Mouse (Mus musculus) stomach, postnatal 0 days (tissue): ENCODE results near the gene Rsph1. TPM values are rescaled to one million over a fixed set of nuclear protein-coding genes. Genes with fewer than 3 reads are reported as not detected.

Experiments
- ATAC-seq: fragments of 200-750 bp; cut with Nextera tagmentation; 2 replicates; pipeline ENCODE4 v1.8.0; 2017; ENCODE audit not compliant: low FRiP score, low TSS enrichment
- DNase-seq: peaks from one replicate; pipeline ENCODE4 v3.0.0-alpha.2; 2016; ENCODE audit warnings: low spot score
- H3K27ac ChIP-seq: fragments of 300-500 bp; sonication (generic); replicated peaks from 2 replicates; pipeline ENCODE4 v1.5.1; 2014; ENCODE audit warnings: mild to moderate bottlenecking, control low read depth
- H3K27me3 ChIP-seq: fragments of 300-500 bp; sonication (generic); 2 replicates; pipeline ENCODE4 v1.6.1; 2014; ENCODE audit warnings: low read length; ENCODE audit not compliant: control insufficient read depth, insufficient read depth
- H3K36me3 ChIP-seq: fragments of 300-500 bp; sonication (generic); 2 replicates; pipeline ENCODE4 v1.6.1; 2014; ENCODE audit warnings: low read length, mixed read lengths; ENCODE audit not compliant: control insufficient read depth, insufficient read depth
- H3K4me1 ChIP-seq: fragments of 300-500 bp; sonication (generic); replicated peaks from 2 replicates; pipeline ENCODE4 v1.6.1; 2014; ENCODE audit warnings: antibody characterized with exemption; ENCODE audit not compliant: control insufficient read depth, insufficient read depth
- H3K4me2 ChIP-seq: fragments of 300-500 bp; sonication (generic); replicated peaks from 2 replicates; pipeline ENCODE4 v1.6.1; 2014; ENCODE audit warnings: low read depth, mild to moderate bottlenecking, control low read depth, moderate library complexity
- H3K4me3 ChIP-seq: fragments of 300-500 bp; sonication (generic); 2 replicates; pipeline ENCODE4 v1.5.1; 2014; ENCODE audit warnings: low read depth, low read length, control low read depth
- H3K9ac ChIP-seq: fragments of 300-500 bp; sonication (generic); 2 replicates; pipeline ENCODE4 v1.6.1; 2014; ENCODE audit warnings: mild to moderate bottlenecking, low read length, control low read depth, mixed read lengths
- H3K9me3 ChIP-seq: fragments of 300-500 bp; sonication (generic); 2 replicates; pipeline ENCODE4 v1.6.1; 2016; ENCODE audit warnings: low read length; ENCODE audit not compliant: control insufficient read depth
- CTCF ChIP-seq: IDR thresholded peaks from 2 replicates; pipeline ENCODE4 v1.5.1; 2016; ENCODE audit warnings: antibody characterized with exemption, low read depth, mild to moderate bottlenecking, moderate library complexity
- EP300 ChIP-seq: optimal IDR thresholded peaks from 2 replicates; pipeline ENCODE3; 2016; ENCODE audit warnings: antibody characterized with exemption
- WGBS: fragments of 180-500 bp; shearing (Covaris S2); extraction: QIAGEN DNeasy Blood & Tissue Kit; methylation state at CpG from one replicate; pipeline ENCODE4 v1.1.7; 2014; 5-methylcytosine and 5-hydroxymethylcytosine counted together
- polyA plus RNA-seq: library from polyadenylated mRNA; unstranded; fragments of >200 nt; fragmentation: Nextera tagmentation; extraction: Ambion mirVana; gene quantifications from 2 replicates; pipeline ENCODE4 v1.2.1, GENCODE M21; 2015

Gene Rsph1
- polyA plus RNA-seq, 1 experiment from 2014 or later, result 0.87 TPM

GRCm38 (mm10) chr17:31253951-31254350 is 23.2 kb downstream of the Rsph1 start:
- no peaks in the 10 kb centered on the region for H3K9me3 ChIP-seq
- no peak overlapping the region for H3K27ac ChIP-seq
- TF ChIP-seq CTCF (no peak), EP300 (no peak)
- H3K36me3 ChIP-seq, result no peaks in the 10 kb centered on the region
- WGBS, result 56% methylated on average over 5 of the region's 5 CpGs
- no peak overlapping the region for H3K9ac ChIP-seq
- ATAC-seq, result no peak
- no peak overlapping the region for H3K4me3 ChIP-seq
- no peaks in the 10 kb centered on the region for H3K4me1 ChIP-seq
- no peak overlapping the region for H3K4me2 ChIP-seq
- no peaks in the 10 kb centered on the region for H3K27me3 ChIP-seq
- no peak for DNase-seq

DNA sequence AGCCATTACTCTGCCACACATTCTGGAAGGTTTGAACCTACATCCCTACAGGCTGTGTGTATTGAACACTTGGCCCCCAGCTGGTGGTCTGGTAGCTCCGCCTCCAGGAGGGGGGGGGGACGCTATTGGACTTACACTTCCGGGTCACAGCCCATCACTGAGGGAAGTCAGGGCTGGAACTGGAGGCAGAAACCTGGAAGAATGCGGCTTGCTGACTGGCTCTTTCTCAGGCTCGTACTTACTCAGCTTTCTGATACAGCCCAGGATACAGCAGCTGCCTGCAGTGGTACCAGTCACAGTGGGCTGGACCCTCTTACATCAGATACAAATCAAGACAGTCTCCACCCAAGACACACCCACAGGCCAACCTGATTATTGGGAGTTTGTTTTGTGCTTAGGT is 30.0 kb downstream of the Rsph1 start:
- Histone ChIP-seq H3K4me3 (no peak overlapping the region), H3K9ac (no peak overlapping the region), H3K4me2 (no peak overlapping the region), H3K27ac (no peak overlapping the region), H3K4me1 (no peaks in the 10 kb centered on the region), H3K36me3 (no peaks in the 10 kb centered on the region), H3K9me3 (no peaks in the 10 kb centered on the region), H3K27me3 (no peaks in the 10 kb centered on the region)
- no peak for DNase-seq
- 21% methylated on average over 5 of the region's 5 CpGs for WGBS
- peak; percentile 47 for ATAC-seq
- no peak for TF ChIP-seq EP300
- TF ChIP-seq CTCF, result no peak

DNA sequence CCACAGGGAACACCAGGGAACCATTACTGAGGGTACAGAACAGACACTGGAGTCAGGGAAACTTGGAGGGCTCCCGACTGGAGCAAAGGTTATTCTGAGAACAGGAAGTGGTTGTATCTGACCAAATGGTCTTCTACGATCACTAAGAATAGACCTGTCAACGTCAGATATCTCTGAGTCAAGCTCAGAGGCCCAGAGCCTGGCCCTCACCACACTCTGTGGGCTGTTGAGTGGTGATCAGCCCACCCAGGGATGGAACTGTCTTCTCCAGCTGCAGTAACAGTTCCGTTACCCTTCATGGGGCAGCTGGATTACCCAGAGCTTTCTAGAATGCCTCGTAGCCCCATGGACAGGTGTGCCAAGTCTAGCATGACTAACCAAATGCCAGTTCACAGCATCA is 31.9 kb downstream of the Rsph1 start:
- WGBS, result 79% methylated on average over 5 of the region's 5 CpGs
- DNase-seq, result no peak
- Histone ChIP-seq H3K36me3 (no peaks in the 10 kb centered on the region), H3K27me3 (no peaks in the 10 kb centered on the region), H3K27ac (no peak overlapping the region), H3K4me1 (no peaks in the 10 kb centered on the region), H3K4me3 (no peak overlapping the region), H3K9ac (no peak overlapping the region), H3K9me3 (no peaks in the 10 kb centered on the region), H3K4me2 (no peak overlapping the region)
- TF ChIP-seq EP300 (no peak), CTCF (no peak)
- no peak for ATAC-seq

DNA sequence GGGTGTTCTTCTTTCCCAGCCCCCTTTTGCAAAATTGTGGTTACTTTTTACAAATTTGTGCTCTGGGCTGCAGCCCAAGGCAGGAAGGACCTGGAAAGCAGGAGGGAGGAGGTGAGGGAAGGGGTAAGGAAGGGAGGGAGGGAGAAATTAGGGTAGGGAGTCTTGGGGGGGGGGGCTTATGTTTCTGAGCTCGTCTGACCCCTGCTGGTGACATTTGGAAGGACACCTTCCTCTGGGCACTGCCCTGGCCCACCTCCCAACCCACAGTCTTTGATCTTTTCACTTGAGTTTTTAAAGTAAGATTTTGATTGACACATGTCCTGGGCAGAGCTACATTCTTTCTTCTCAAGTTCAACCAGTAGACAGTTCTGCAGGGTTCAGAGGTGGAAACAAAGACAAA is 34.4 kb downstream of the Rsph1 start:
- TF ChIP-seq CTCF (peak; percentile 55), EP300 (no peak)
- DNase-seq (no peak), ATAC-seq (no peak)
- H3K4me1 ChIP-seq, result no peaks in the 10 kb centered on the region
- no peaks in the 10 kb centered on the region for H3K27me3 ChIP-seq
- no peak overlapping the region for H3K9ac ChIP-seq
- 7% methylated on average over 1 of the region's 1 CpGs for WGBS
- H3K4me3 ChIP-seq, result no peak overlapping the region
- no peaks in the 10 kb centered on the region for H3K9me3 ChIP-seq
- no peak overlapping the region for H3K27ac ChIP-seq
- no peak overlapping the region for H3K4me2 ChIP-seq
- H3K36me3 ChIP-seq, result no peaks in the 10 kb centered on the region

DNA sequence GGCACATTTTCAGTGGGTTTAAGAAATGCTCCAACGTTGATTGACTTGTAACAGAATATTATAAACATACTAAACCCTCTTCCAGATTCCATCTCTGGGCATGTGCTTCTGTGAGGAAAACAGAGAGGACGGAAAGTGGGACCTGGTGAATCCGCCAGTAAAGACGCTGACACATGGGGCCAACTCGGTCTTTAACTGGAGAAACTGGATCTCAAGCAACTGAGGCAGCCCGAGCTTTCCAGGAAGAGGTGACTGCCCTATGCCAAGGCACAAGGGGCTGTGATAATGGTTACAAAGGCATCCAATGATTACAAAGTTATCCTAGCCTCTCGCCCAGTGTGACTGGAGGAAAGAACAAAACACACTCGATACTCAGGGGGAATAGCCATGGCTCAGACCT is 36.0 kb downstream of the Rsph1 start:
- ATAC-seq (no peak), DNase-seq (no peak)
- TF ChIP-seq EP300, result no peak
- TF ChIP-seq CTCF, result no peak
- H3K9ac ChIP-seq, result no peak overlapping the region
- H3K27me3 ChIP-seq, result no peaks in the 10 kb centered on the region
- no peaks in the 10 kb centered on the region for H3K9me3 ChIP-seq
- 63% methylated on average over 8 of the region's 8 CpGs for WGBS
- H3K4me3 ChIP-seq, result no peak overlapping the region
- no peak overlapping the region for H3K27ac ChIP-seq
- no peak overlapping the region for H3K4me2 ChIP-seq
- no peaks in the 10 kb centered on the region for H3K36me3 ChIP-seq
- no peaks in the 10 kb centered on the region for H3K4me1 ChIP-seq

DNA sequence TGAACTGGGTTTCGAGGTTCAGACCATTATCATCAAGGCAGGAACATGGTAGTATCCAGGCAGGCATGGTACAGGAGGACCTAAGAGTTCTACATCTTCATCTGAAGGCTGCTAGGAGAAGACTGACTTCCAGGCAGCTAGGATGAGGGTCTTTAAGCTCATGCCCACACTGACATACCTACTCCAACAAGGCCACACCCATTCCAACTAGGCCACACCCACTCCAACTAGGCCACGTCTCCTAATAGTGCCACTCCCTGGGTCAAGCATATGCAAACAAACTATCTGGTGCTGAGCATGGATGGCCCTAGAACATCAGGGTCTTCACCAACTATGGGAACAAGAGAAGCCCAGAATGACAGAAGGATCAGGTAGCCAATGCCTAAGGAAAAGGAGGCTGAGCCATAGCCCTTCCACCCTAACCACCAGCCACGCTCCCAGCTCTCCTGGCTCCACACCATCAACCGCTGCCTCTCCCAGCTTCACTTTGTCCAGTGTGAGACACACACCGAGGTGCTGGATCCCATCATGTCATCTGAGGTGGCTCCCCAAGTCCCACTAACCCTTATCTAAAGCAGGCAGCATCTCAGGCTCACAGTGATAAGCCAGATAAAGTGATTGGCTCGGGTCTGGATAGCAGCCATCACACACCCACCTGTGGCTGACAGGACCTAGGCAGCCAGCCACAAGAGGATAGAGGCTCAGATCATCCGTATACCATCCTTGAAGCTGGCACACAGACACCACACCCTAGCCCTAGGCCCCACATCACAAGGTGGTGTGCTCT is 38.8 kb downstream of the Rsph1 start:
- Histone ChIP-seq H3K36me3 (no peaks in the 10 kb centered on the region), H3K9ac (no peak overlapping the region), H3K4me2 (no peak overlapping the region), H3K4me3 (no peak overlapping the region), H3K27me3 (no peaks in the 10 kb centered on the region), H3K27ac (no peak overlapping the region), H3K9me3 (no peaks in the 10 kb centered on the region), H3K4me1 (no peaks in the 10 kb centered on the region)
- DNase-seq, result no peak
- TF ChIP-seq EP300 (no peak), CTCF (no peak)
- 75% methylated on average over 7 of the region's 7 CpGs for WGBS
- no peak for ATAC-seq
